Mouse (Mus musculus): ENCODE data around the gene 4930562C15Rik. TPM values are rescaled to one million over a fixed set of nuclear protein-coding genes. Genes with fewer than 3 reads are reported as not detected.

4930562C15Rik gene
- polyA plus RNA-seq (2014; fragmentation: Nextera tagmentation; extraction: Ambion mirVana), result 0.43 and 0.55 TPM in 2 replicates

DNA sequence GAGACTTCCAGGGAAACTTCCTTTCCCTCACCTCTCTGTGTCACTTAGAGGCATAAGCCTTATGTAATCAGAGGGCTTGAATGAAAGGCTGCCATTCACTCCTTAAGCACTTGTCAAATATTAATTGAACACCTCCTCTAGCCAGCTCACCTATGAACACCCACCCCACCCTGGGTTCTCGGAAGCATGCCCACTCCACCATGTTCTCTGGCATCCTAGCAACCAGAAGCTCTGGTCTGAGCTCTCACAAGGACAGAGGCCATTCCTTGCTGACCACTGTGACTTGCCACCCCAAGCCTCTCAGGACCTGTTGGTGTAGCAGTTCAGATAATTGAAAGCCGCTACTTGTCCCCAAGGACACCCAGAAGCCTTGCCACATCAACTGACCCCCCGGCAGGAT is at the start of gene 4930562C15Rik:
Gene 4930562C15Rik (plus strand): TSS at position 226 of the 400 bp plus-strand sequence.
- Histone ChIP-seq H3K9me3 (ENCODE audit: control insufficient read depth, low read length) (no peaks in the 10 kb centered on the region), H3K4me3 (ENCODE audit: low read depth, low read length) (no peak within 1 kb of the TSS), H3K27ac (ENCODE audit: low read depth) (no peak within 1 kb of the TSS), H3K4me2 (ENCODE audit: low read length) (no peak within 1 kb of the TSS), H3K4me1 (replicated peaks; ENCODE audit: control insufficient read depth, insufficient read depth, low read length) (no peaks in the 10 kb centered on the region), H3K9ac (ENCODE audit: low read length) (no peak within 1 kb of the TSS), H3K36me3 (ENCODE audit: control insufficient read depth, insufficient read depth, low read length) (no peaks in the 10 kb centered on the region), H3K27me3 (replicated peaks; ENCODE audit: control insufficient read depth, insufficient read depth, low read length) (no peaks in the 10 kb centered on the region)
- no peak for ATAC-seq (replicated peaks; ENCODE audit: low FRiP score, low TSS enrichment, low read depth)
- no peak for DNase-seq (ENCODE audit: low spot score)
- 90% methylated on average over 3 of the region's 3 CpGs for WGBS

DNA sequence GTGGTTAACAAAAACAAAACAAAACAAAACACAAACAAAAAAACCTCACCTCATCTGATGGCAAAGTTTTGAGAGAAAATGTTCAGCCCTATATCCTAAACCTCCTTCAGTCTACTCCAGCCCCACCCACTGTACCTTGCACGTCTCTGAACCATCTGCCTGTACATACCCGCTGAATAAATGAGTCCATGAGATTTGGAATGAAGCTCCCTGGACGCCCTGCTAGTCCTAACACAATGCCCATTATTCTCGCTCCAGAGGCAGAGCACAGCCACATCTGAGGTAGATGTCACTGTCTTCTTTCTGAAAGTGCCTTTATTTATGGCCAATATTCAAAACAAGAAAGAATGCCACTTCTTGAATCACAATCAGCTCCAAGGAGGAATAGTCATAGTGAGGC is 49.5 kb upstream of the 4930562C15Rik start:
- no peak overlapping the region for H3K4me2 ChIP-seq (ENCODE audit: low read length)
- no peak overlapping the region for H3K9ac ChIP-seq (ENCODE audit: low read length)
- no peaks in the 10 kb centered on the region for H3K27me3 ChIP-seq (replicated peaks; ENCODE audit: control insufficient read depth, insufficient read depth, low read length)
- no peak overlapping the region for H3K4me3 ChIP-seq (ENCODE audit: low read depth, low read length)
- H3K27ac ChIP-seq (ENCODE audit: low read depth), result no peak overlapping the region
- H3K9me3 ChIP-seq (ENCODE audit: control insufficient read depth, low read length), result no peaks in the 10 kb centered on the region
- DNase-seq (ENCODE audit: low spot score) (no peak), ATAC-seq (replicated peaks; ENCODE audit: low FRiP score, low TSS enrichment, low read depth) (no peak)
- 57% methylated on average over 4 of the region's 4 CpGs for WGBS
- H3K4me1 ChIP-seq (replicated peaks; ENCODE audit: control insufficient read depth, insufficient read depth, low read length), result peaks cover 27% of the 10 kb centered on the region
- 0 out of 2 replicates have a peak, but pooled peaks cover 13% of the 10 kb centered on the region for H3K36me3 ChIP-seq (ENCODE audit: control insufficient read depth, insufficient read depth, low read length)

DNA sequence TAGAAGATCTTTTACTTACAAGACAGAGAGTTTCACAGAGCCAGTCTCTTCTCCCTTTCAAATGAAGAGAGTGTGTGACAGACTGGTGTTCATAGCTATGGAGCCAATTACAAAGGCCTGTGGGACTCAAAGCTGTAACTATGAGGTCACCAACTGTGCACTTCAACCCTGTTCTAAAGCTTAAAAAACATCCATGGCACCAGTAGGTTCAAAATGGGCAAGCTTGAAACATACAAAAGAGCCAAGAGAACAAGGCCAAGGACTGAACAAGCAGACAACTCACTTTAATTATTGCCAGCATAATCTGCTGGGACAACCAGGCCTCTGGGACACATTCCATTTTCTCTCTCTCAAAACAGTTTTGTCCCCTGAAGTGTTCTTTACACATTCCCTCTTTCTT is 47.0 kb upstream of the 4930562C15Rik start:
- no peak for DNase-seq (ENCODE audit: low spot score)
- no peak for ATAC-seq (replicated peaks; ENCODE audit: low FRiP score, low TSS enrichment, low read depth)
- Histone ChIP-seq H3K36me3 (ENCODE audit: control insufficient read depth, insufficient read depth, low read length) (0 out of 2 replicates have a peak, but pooled peaks cover 8% of the 10 kb centered on the region), H3K9ac (ENCODE audit: low read length) (no peak overlapping the region), H3K4me3 (ENCODE audit: low read depth, low read length) (0 out of 2 replicates have a peak overlapping the region, but pooled peaks have one; percentile 87), H3K4me1 (replicated peaks; ENCODE audit: control insufficient read depth, insufficient read depth, low read length) (peaks cover 21% of the 10 kb centered on the region), H3K27ac (ENCODE audit: low read depth) (no peak overlapping the region), H3K27me3 (replicated peaks; ENCODE audit: control insufficient read depth, insufficient read depth, low read length) (no peaks in the 10 kb centered on the region), H3K9me3 (ENCODE audit: control insufficient read depth, low read length) (no peaks in the 10 kb centered on the region), H3K4me2 (ENCODE audit: low read length) (peak overlapping the region; percentile 71)

DNA sequence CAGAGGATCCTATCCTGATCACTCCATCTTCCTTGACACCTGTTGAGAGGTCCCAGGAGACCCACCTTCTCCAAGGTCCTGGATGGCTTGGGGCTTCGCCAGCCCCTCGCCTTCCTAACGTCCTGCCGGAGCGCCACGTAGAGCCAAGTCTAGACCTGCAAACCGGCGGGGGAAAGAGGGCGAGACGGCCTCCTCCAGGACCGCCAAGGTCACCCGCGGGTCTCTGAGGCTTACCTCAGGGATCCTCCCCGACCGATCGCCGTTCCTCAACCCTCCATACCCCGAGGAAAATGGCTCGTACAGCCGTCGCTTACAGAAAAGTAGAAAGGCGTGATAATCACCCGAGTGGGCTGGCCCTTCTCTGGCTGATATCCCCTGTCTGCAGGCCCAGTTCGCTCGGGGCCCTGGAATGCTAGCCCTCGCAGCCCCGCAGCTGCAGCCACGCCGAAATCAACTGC is 45.9 kb upstream of the 4930562C15Rik start:
- Histone ChIP-seq H3K9me3 (ENCODE audit: control insufficient read depth, low read length) (no peaks in the 10 kb centered on the region), H3K27me3 (replicated peaks; ENCODE audit: control insufficient read depth, insufficient read depth, low read length) (no peaks in the 10 kb centered on the region), H3K4me2 (ENCODE audit: low read length) (peak overlapping the region; percentile 71), H3K27ac (ENCODE audit: low read depth) (peak overlapping the region; percentile 100), H3K4me1 (replicated peaks; ENCODE audit: control insufficient read depth, insufficient read depth, low read length) (peaks cover 21% of the 10 kb centered on the region), H3K4me3 (ENCODE audit: low read depth, low read length) (peak overlapping the region; percentile 87), H3K36me3 (ENCODE audit: control insufficient read depth, insufficient read depth, low read length) (0 out of 2 replicates have a peak, but pooled peaks cover 4% of the 10 kb centered on the region), H3K9ac (ENCODE audit: low read length) (peak overlapping the region; percentile 84)
- WGBS, result under 1% methylated on average over 29 of the region's 29 CpGs
- DNase-seq (ENCODE audit: low spot score) (no peak), ATAC-seq (replicated peaks; ENCODE audit: low FRiP score, low TSS enrichment, low read depth) (peak; percentile 37)

DNA sequence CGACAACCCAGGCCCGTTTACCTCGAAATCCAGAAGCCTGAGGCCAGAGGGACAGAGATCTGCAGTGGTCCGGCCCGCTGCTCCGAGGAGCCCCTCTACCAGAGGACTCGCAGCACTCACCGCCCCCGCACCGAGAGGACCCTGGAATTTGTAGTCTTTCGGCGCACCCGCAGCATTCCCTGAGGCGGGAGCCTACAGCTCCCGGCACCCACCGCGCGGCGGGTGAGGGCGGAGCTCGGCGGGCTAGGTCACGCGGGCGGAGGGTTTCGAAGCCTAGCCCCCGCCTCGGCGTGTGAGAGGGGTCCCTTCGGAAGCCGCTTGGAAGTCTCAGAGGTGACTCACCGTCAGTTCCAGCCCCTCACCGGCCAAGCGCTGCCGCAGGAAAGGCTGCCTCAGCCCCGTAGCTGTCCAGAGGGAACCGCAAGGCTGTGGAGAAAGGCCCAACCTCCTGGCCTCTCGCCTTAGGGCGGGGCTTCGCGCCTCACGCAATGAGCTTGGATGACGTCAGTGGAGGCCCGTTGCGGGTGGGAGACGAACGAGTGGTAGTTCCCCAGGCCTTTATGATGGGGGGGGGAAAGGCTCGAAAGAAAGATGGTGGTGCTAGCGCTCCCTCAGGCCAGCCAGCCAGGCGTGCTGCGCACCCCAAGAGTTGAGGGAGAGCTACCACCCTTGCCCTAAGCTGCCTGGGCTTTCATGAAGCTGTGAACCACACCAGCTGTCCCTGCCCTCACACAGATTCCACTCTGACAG is 45.2 kb upstream of the 4930562C15Rik start, which contains the start of gene Cdip1:
Gene Cdip1 (minus strand): TSS at position 483 of the 750 bp plus-strand sequence.
- Histone ChIP-seq H3K4me1 (replicated peaks; ENCODE audit: control insufficient read depth, insufficient read depth, low read length) (peaks cover 16% of the 10 kb centered on the region), H3K9ac (ENCODE audit: low read length) (peak within 1 kb of the TSS; percentile 84), H3K4me2 (ENCODE audit: low read length) (peak within 1 kb of the TSS; percentile 71), H3K27ac (ENCODE audit: low read depth) (peak within 1 kb of the TSS; percentile 100), H3K27me3 (replicated peaks; ENCODE audit: control insufficient read depth, insufficient read depth, low read length) (no peaks in the 10 kb centered on the region), H3K9me3 (ENCODE audit: control insufficient read depth, low read length) (no peaks in the 10 kb centered on the region), H3K36me3 (ENCODE audit: control insufficient read depth, insufficient read depth, low read length) (0 out of 2 replicates have a peak, but pooled peaks cover 4% of the 10 kb centered on the region), H3K4me3 (ENCODE audit: low read depth, low read length) (peak within 1 kb of the TSS; percentile 87)
- DNase-seq (ENCODE audit: low spot score), result peak; percentile 99
- peak; percentile 98 for ATAC-seq (replicated peaks; ENCODE audit: low FRiP score, low TSS enrichment, low read depth)
- WGBS, result under 1% methylated on average over 51 of the region's 51 CpGs

DNA sequence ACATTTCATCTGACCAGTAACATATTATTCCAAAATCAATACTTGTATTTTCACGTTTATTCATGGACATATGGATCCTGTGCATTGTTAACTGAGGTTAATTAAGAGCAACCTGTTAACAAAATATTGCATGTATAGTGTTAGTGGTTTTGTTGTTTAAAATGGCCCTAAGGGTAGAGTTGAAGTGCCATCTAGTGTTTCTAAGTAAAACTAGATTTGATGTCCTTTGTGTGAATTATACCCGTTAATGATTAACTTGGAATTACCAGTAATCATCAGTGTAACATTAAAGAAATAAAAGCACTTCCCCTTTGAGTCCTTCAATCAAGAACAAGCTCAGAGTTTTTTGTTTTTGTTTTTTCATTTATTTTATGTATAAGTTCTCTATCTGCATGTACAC is 43.9 kb upstream of the 4930562C15Rik start:
- DNase-seq (ENCODE audit: low spot score), result no peak
- Histone ChIP-seq H3K4me1 (replicated peaks; ENCODE audit: control insufficient read depth, insufficient read depth, low read length) (peaks cover 15% of the 10 kb centered on the region), H3K4me2 (ENCODE audit: low read length) (no peak overlapping the region), H3K9me3 (ENCODE audit: control insufficient read depth, low read length) (no peaks in the 10 kb centered on the region), H3K4me3 (ENCODE audit: low read depth, low read length) (no peak overlapping the region), H3K27ac (ENCODE audit: low read depth) (no peak overlapping the region), H3K9ac (ENCODE audit: low read length) (no peak overlapping the region), H3K27me3 (replicated peaks; ENCODE audit: control insufficient read depth, insufficient read depth, low read length) (no peaks in the 10 kb centered on the region), H3K36me3 (ENCODE audit: control insufficient read depth, insufficient read depth, low read length) (0 out of 2 replicates have a peak, but pooled peaks cover 4% of the 10 kb centered on the region)
- WGBS, result 68% methylated on average over 2 of the region's 2 CpGs
- no peak for ATAC-seq (replicated peaks; ENCODE audit: low FRiP score, low TSS enrichment, low read depth)

DNA sequence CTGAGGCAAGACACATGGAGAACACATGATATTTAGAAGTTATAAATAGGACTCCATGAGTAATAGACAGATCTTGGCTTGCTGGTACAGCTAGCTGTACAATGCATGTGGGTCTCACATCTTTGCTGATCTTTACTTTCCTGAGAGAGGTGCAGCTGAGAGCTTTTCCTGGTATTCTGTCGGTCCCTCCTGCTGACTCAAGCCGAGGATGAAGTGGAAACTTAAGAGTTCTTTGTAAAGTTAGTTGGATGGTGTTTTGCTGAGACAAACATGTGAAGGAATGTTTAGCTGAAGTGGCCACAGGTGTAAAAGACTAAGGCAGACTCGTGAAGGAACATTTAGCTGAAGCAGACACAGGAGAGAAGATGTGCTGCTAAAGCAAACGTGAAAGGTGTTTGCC is 38.6 kb upstream of the 4930562C15Rik start:
- no peaks in the 10 kb centered on the region for H3K4me1 ChIP-seq (replicated peaks; ENCODE audit: control insufficient read depth, insufficient read depth, low read length)
- H3K27ac ChIP-seq (ENCODE audit: low read depth), result no peak overlapping the region
- H3K27me3 ChIP-seq (replicated peaks; ENCODE audit: control insufficient read depth, insufficient read depth, low read length), result no peaks in the 10 kb centered on the region
- no peak overlapping the region for H3K4me3 ChIP-seq (ENCODE audit: low read depth, low read length)
- 79% methylated on average over 4 of the region's 4 CpGs for WGBS
- DNase-seq (ENCODE audit: low spot score), result no peak
- no peak overlapping the region for H3K9ac ChIP-seq (ENCODE audit: low read length)
- H3K4me2 ChIP-seq (ENCODE audit: low read length), result no peak overlapping the region
- no peak for ATAC-seq (replicated peaks; ENCODE audit: low FRiP score, low TSS enrichment, low read depth)
- H3K36me3 ChIP-seq (ENCODE audit: control insufficient read depth, insufficient read depth, low read length), result no peaks in the 10 kb centered on the region
- H3K9me3 ChIP-seq (ENCODE audit: control insufficient read depth, low read length), result no peaks in the 10 kb centered on the region

DNA sequence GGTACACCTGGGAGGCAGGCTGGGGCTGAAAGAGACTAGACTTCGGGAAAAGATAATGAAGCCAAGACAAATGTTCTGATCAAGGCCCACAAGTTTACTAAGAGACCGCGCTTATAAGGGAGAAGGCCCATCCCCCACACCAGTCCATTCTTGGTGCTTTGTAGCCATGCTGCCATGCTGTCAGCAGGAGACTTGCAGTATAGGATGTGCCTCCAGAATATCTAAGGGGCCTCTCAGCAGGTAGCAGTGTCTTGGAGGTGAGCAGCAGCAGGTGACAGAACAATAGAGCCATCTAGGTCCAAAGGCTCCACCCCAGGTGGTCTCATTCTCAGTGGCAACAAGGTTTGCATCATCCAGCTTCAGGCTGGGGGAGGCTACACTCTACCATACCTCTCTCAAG is 16.9 kb upstream of the 4930562C15Rik start:
- Histone ChIP-seq H3K27me3 (replicated peaks; ENCODE audit: control insufficient read depth, insufficient read depth, low read length) (no peaks in the 10 kb centered on the region), H3K36me3 (ENCODE audit: control insufficient read depth, insufficient read depth, low read length) (no peaks in the 10 kb centered on the region), H3K9ac (ENCODE audit: low read length) (no peak overlapping the region), H3K4me2 (ENCODE audit: low read length) (no peak overlapping the region), H3K4me1 (replicated peaks; ENCODE audit: control insufficient read depth, insufficient read depth, low read length) (no peaks in the 10 kb centered on the region), H3K27ac (ENCODE audit: low read depth) (no peak overlapping the region), H3K9me3 (ENCODE audit: control insufficient read depth, low read length) (peaks cover 5% of the 10 kb centered on the region; the same call in 1 of the 2 replicates), H3K4me3 (ENCODE audit: low read depth, low read length) (no peak overlapping the region)
- WGBS, result 89% methylated on average over 3 of the region's 3 CpGs
- ATAC-seq (replicated peaks; ENCODE audit: low FRiP score, low TSS enrichment, low read depth) (no peak), DNase-seq (ENCODE audit: low spot score) (no peak)

All from intestine, embryonic 14.5 days (tissue).